Mouse (Mus musculus): ENCODE data around the gene Msi2.

DNA sequence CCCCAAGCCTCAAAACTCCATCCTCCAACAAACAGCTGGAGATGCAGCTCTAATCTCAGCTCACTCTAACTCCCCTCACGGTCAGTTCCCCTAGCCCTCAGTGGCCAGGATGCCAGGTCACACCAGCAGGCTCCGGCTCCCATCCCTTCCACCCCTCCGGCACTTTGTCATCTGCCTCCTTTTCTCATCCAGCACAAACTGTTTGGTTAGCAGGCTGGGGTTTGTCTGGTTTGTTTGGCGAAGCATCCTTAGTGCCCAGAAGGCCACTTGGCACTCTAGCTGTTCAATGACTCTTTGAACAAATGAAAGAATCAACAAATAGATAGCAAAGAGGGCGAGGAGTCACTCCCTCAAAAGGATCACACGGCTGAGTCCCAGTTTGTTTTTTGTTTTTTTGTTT, 194.8 kb downstream of the Msi2 start:
- TF ChIP-seq CTCF (IDR thresholded peaks at IDR 0.05; ENCODE audit: extremely low read depth, insufficient read depth, insufficient read length, insufficient replicate concordance) (no peak), POLR2A (IDR thresholded peaks at IDR 0.05; ENCODE audit: low read depth, low read length) (no peak)
